Mouse (Mus musculus): ENCODE measurements around the gene Kif21a.

Gene Kif21a

GRCm38 (mm10) chr15:91049496-91050441 lies at the start of gene Kif21a:
Kif21a (minus strand) TSS chr15:91049948.
- peak; percentile 79 for DNase-seq (ENCODE audit: extremely low spot score)

GRCm38 (mm10) chr15:91096606-91097005 lies 46.9 kb upstream of the Kif21a start:
- DNase-seq (ENCODE audit: extremely low spot score): no peak

GRCm38 (mm10) chr15:91089427-91089826 lies 39.7 kb upstream of the Kif21a start:
- no peak for DNase-seq (ENCODE audit: extremely low spot score)

- no peak for DNase-seq (ENCODE audit: extremely low spot score)
Observed at GRCm38 (mm10) chr15:91088071-91088470, 38.3 kb upstream of the Kif21a start.

- peak; percentile 41 for DNase-seq (ENCODE audit: extremely low spot score)
Observed at GRCm38 (mm10) chr15:91077457-91078410, 28.0 kb upstream of the Kif21a start.

- no peak for DNase-seq (ENCODE audit: extremely low spot score)
Observed at GRCm38 (mm10) chr15:91072440-91072839, 22.7 kb upstream of the Kif21a start.

- no peak for DNase-seq (ENCODE audit: extremely low spot score)
Observed at GRCm38 (mm10) chr15:91064310-91064826, 14.6 kb upstream of the Kif21a start.

- DNase-seq (ENCODE audit: extremely low spot score): no peak
Observed at GRCm38 (mm10) chr15:91063845-91064244, 14.1 kb upstream of the Kif21a start.

- DNase-seq (ENCODE audit: extremely low spot score): no peak
Observed at GRCm38 (mm10) chr15:91056866-91057342, 7.2 kb upstream of the Kif21a start.

GRCm38 (mm10) chr15:91056176-91056865 lies 6.6 kb upstream of the Kif21a start:
- peak; percentile 45 for DNase-seq (ENCODE audit: extremely low spot score)

GRCm38 (mm10) chr15:91048951-91049495 lies 725 bp downstream of the Kif21a start:
- no peak for DNase-seq (ENCODE audit: extremely low spot score)

GRCm38 (mm10) chr15:91047627-91048026 lies 2.1 kb downstream of the Kif21a start:
- DNase-seq (ENCODE audit: extremely low spot score): no peak

GRCm38 (mm10) chr15:91046506-91046905 lies 3.2 kb downstream of the Kif21a start:
- DNase-seq (ENCODE audit: extremely low spot score): no peak

- DNase-seq (ENCODE audit: extremely low spot score): no peak
Observed at GRCm38 (mm10) chr15:91043263-91043662, 6.5 kb downstream of the Kif21a start.

GRCm38 (mm10) chr15:91038860-91039259 lies 10.9 kb downstream of the Kif21a start:
- DNase-seq (ENCODE audit: extremely low spot score): no peak

- DNase-seq (ENCODE audit: extremely low spot score): no peak
Observed at GRCm38 (mm10) chr15:91034090-91034489, 15.7 kb downstream of the Kif21a start.

GRCm38 (mm10) chr15:91033529-91033928 lies 16.2 kb downstream of the Kif21a start:
- no peak for DNase-seq (ENCODE audit: extremely low spot score)

GRCm38 (mm10) chr15:91028962-91029361 lies 20.8 kb downstream of the Kif21a start:
- DNase-seq (ENCODE audit: extremely low spot score): no peak

- DNase-seq (ENCODE audit: extremely low spot score): no peak
Observed at GRCm38 (mm10) chr15:91028494-91028893, 21.3 kb downstream of the Kif21a start.

GRCm38 (mm10) chr15:91022276-91022675 lies 27.5 kb downstream of the Kif21a start:
- no peak for DNase-seq (ENCODE audit: extremely low spot score)

- no peak for DNase-seq (ENCODE audit: extremely low spot score)
Observed at GRCm38 (mm10) chr15:91018861-91019187, 30.9 kb downstream of the Kif21a start.

Data from embryo, embryonic 9.5 days (tissue).